Mouse (Mus musculus) lung, postnatal 4 days (tissue): ENCODE measurements around the gene Slc25a33.
A peak's percentile ranks its signal among the peaks of the same experiment; 100 is the strongest.

Source experiments
- DNase-seq, 2 experiments: peaks; one replicate each; pipeline ENCODE4 v3.0.0; 2021

The Slc25a33 gene

GRCm38 (mm10) chr4:149724916-149725470 is 49.1 kb downstream of the Slc25a33 start:
- DNase-seq: no peak

GRCm38 (mm10) chr4:149723855-149724731 is 50.0 kb downstream of the Slc25a33 start:
- peak; percentile 55 to 67 for DNase-seq

GRCm38 (mm10) chr4:149723021-149723390 is 51.1 kb downstream of the Slc25a33 start:
- no peak for DNase-seq

GRCm38 (mm10) chr4:149722104-149723020 is 51.7 kb downstream of the Slc25a33 start:
- DNase-seq: no peak

GRCm38 (mm10) chr4:149721163-149721562 is 52.9 kb downstream of the Slc25a33 start:
- DNase-seq: no peak

- peak in 1 of 2 experiments; percentile 48 for DNase-seq
Observed at GRCm38 (mm10) chr4:149719686-149720085, 54.4 kb downstream of the Slc25a33 start.

GRCm38 (mm10) chr4:149714542-149714941 is 59.5 kb downstream of the Slc25a33 start:
- no peak for DNase-seq

GRCm38 (mm10) chr4:149711955-149712354 is 62.1 kb downstream of the Slc25a33 start:
- DNase-seq: peak; percentile 37 to 61

- no peak for DNase-seq
Observed at GRCm38 (mm10) chr4:149711485-149711884, 62.6 kb downstream of the Slc25a33 start.

GRCm38 (mm10) chr4:149710510-149710909 is 63.6 kb downstream of the Slc25a33 start:
- DNase-seq: peak; percentile 73 to 76

- DNase-seq: peak in 1 of 2 experiments; percentile 28
Observed at GRCm38 (mm10) chr4:149705941-149706340, 68.1 kb downstream of the Slc25a33 start.

GRCm38 (mm10) chr4:149705298-149705697 is 68.8 kb downstream of the Slc25a33 start:
- DNase-seq: no peak

- peak; percentile 66 to 74 for DNase-seq
Observed at GRCm38 (mm10) chr4:149702210-149702979, 71.7 kb downstream of the Slc25a33 start, which contains the start of gene Pik3cd. TSS of gene Pik3cd (minus strand) at chr4:149702571.

GRCm38 (mm10) chr4:149701426-149702209 is 72.5 kb downstream of the Slc25a33 start:
- peak; percentile 67 to 74 for DNase-seq

- no peak for DNase-seq
Observed at GRCm38 (mm10) chr4:149699953-149700352, 74.1 kb downstream of the Slc25a33 start.

- peak; percentile 72 to 75 for DNase-seq
Observed at GRCm38 (mm10) chr4:149698197-149698821, 75.8 kb downstream of the Slc25a33 start.

GRCm38 (mm10) chr4:149697506-149698196 is 76.4 kb downstream of the Slc25a33 start:
- peak; percentile 42 to 56 for DNase-seq

- DNase-seq: peak; percentile 44 to 46
Observed at GRCm38 (mm10) chr4:149696189-149696971, 77.7 kb downstream of the Slc25a33 start.
